In the genomic region with DNA sequence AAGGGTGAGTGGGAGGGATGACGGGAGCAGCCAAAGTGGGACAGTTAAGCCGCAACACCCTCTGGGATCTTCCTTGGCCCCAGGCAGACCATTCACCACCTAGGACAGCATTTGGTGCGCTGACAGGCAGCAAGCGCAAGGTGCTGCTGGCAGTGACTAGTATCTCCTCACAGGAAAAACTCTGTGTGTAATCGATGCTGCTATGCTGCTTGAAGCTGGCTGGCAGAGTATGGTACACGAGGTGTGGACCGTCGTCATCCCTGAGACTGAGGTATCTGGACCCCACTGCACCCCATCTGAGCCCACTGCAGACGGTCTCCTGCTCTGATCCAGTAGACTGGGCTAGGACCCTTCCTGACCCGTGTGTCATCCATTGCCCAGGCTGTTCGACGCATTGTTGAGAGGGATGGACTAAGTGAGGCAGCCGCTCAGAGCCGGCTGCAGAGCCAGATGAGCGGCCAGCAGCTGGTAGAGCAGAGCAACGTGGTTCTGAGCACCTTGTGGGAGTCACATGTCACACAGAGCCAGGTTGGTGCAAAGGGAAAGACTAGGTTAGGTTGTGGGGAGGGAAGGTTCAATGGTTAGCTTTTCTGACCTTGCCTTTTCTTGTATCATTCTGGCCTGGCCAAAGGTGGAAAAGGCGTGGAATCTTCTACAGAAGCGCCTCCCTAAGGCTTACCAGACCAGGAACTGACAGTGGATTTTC, we compare ENCODE assay signal across 8 mouse cellular contexts. TPM values are rescaled to one million over a fixed set of nuclear protein-coding genes. Genes with fewer than 3 reads are reported as not detected.
DNase-seq lines count a peak whose midpoint lies in the region; ATAC-seq and TF ChIP-seq lines count a peak whose summit lies in the region.

No protein-coding gene starts in this region.

- peak overlapping the region; percentile 81 for H3K4me2 ChIP-seq in hindbrain, embryonic 15.5 days

- intact Hi-C loops in heart, postnatal 36 days (cut with DNase I), result no loop called here

- no peak for TF ChIP-seq CTCF in G1E (IDR thresholded peaks at IDR 0.05; ENCODE audit: low read depth, low read length)

- peaks cover 81% of the 10 kb centered on the region for H3K4me1 ChIP-seq in G1E (ENCODE audit: insufficient read depth, low read depth, low read length)
- peaks cover 54% of the 10 kb centered on the region for H3K4me1 ChIP-seq in hindbrain, embryonic 15.5 days (replicated peaks)
- peaks cover 61% of the 10 kb centered on the region for H3K4me1 ChIP-seq in midbrain, embryonic 10.5 days

- peak overlapping the region; percentile 78; the same call in 1 of the 2 replicates for H3K9ac ChIP-seq in hindbrain, embryonic 15.5 days

- DNase-seq in heart, adult 11 months, result peak; percentile 92
- DNase-seq in heart, postnatal 36 days, result no peak
- no peak for DNase-seq in G1E (ENCODE audit: low spot score)
- no peak for DNase-seq in midbrain, embryonic 10.5 days (ENCODE audit: low spot score)
- no peak for DNase-seq in urinary bladder, postnatal 10 days (ENCODE audit: low spot score)
- DNase-seq in thymus, postnatal 25 days, result no peak
- no peak for DNase-seq in thymus, adult 18-20 months

- ATAC-seq in G1E (ENCODE audit: extremely low read depth, insufficient number of reproducible peaks, low FRiP score, poor library complexity, severe bottlenecking), result no peak
- ATAC-seq in hindbrain, embryonic 15.5 days (ENCODE audit: low FRiP score, low read depth), result no peak

- H3K27ac ChIP-seq in hindbrain, embryonic 15.5 days (replicated peaks), result peak overlapping the region; percentile 91
- no peak overlapping the region for H3K27ac ChIP-seq in midbrain, embryonic 10.5 days (replicated peaks)

- H3K9me3 ChIP-seq in G1E (replicated peaks), result no peaks in the 10 kb centered on the region
- H3K9me3 ChIP-seq in hindbrain, embryonic 15.5 days, result no peaks in the 10 kb centered on the region
- no peaks in the 10 kb centered on the region for H3K9me3 ChIP-seq in midbrain, embryonic 10.5 days (replicated peaks)

- no peaks in the 10 kb centered on the region for H3K27me3 ChIP-seq in G1E (ENCODE audit: insufficient read depth, low read length)
- H3K27me3 ChIP-seq in hindbrain, embryonic 15.5 days, result peaks cover 2% of the 10 kb centered on the region
- H3K27me3 ChIP-seq in midbrain, embryonic 10.5 days (ENCODE audit: low read depth, poor library complexity, severe bottlenecking), result peaks cover 11% of the 10 kb centered on the region

- WGBS in hindbrain, embryonic 15.5 days, result 92% methylated on average over 18 of the region's 18 CpGs
- 92% methylated on average over 18 of the region's 18 CpGs for WGBS in midbrain, embryonic 10.5 days

- H3K4me3 ChIP-seq in G1E (ENCODE audit: low read depth, low read length), result peak overlapping the region; percentile 2; the same call in 1 of the 2 replicates
- H3K4me3 ChIP-seq in hindbrain, embryonic 15.5 days, result no peak overlapping the region
- H3K4me3 ChIP-seq in midbrain, embryonic 10.5 days, result peak overlapping the region; percentile 88; the same call in 1 of the 2 replicates

- H3K36me3 ChIP-seq in G1E (replicated peaks), result peaks cover 68% of the 10 kb centered on the region
- peaks cover 24% of the 10 kb centered on the region for H3K36me3 ChIP-seq in hindbrain, embryonic 15.5 days
- H3K36me3 ChIP-seq in midbrain, embryonic 10.5 days, result peaks cover 41% of the 10 kb centered on the region

RNA-seq across cellular contexts. Expression of a gene that starts 1.3 kb away (rescaled TPM):
- 10 to 100 TPM; 18.8 to 23.1 TPM for total RNA-seq in heart, postnatal 36 days (2021)
- total RNA-seq in G1E (2014; fragmentation: Nextera tagmentation) (40.5 and 43.2 TPM in 2 replicates), G1E (2017) (45.5 and 45.9 TPM in 2 replicates)
- polyA plus RNA-seq in G1E (2012), result 13.0 and 17.8 TPM in 2 replicates
- 85.1 and 90.0 TPM in 2 replicates for polyA plus RNA-seq in hindbrain, embryonic 15.5 days (2015; fragmentation: Nextera tagmentation; extraction: Ambion mirVana)
- polyA plus RNA-seq in midbrain, embryonic 10.5 days (2016; fragmentation: Nextera tagmentation; extraction: Ambion mirVana), result 42.7 and 49.1 TPM in 2 replicates

RNA-seq across cellular contexts. Expression of a gene that starts 3.4 kb away (rescaled TPM):
- 10 to 100 TPM; 17.2 to 18.8 TPM for total RNA-seq in heart, postnatal 36 days (2021)
- total RNA-seq in G1E (2014; fragmentation: Nextera tagmentation) (23.6 and 26.7 TPM in 2 replicates), G1E (2017) (31.7 and 32.6 TPM in 2 replicates)
- 39.3 and 43.6 TPM in 2 replicates for polyA plus RNA-seq in G1E (2012)
- 40.6 and 42.4 TPM in 2 replicates for polyA plus RNA-seq in hindbrain, embryonic 15.5 days (2015; fragmentation: Nextera tagmentation; extraction: Ambion mirVana)
- 57.5 TPM in 2 replicates for polyA plus RNA-seq in midbrain, embryonic 10.5 days (2016; fragmentation: Nextera tagmentation; extraction: Ambion mirVana)

RNA-seq across cellular contexts. Expression of a gene that starts 7.6 kb away (rescaled TPM):
- under 1 TPM; 0.46 to 0.58 TPM for total RNA-seq in heart, postnatal 36 days (2021)
- total RNA-seq in G1E (2014; fragmentation: Nextera tagmentation) (not detected in 2 replicates), G1E (2017) (0.44 and 0.76 TPM in 2 replicates)
- polyA plus RNA-seq in G1E (2012), result 0.12 and 0.20 TPM in 2 replicates
- polyA plus RNA-seq in hindbrain, embryonic 15.5 days (2015; fragmentation: Nextera tagmentation; extraction: Ambion mirVana), result 0.47 and 0.48 TPM in 2 replicates
- 0.12 TPM in 1 of 2 replicates, not detected in the other for polyA plus RNA-seq in midbrain, embryonic 10.5 days (2016; fragmentation: Nextera tagmentation; extraction: Ambion mirVana)

RNA-seq across cellular contexts. Expression of a gene that starts 9.5 kb away (rescaled TPM):
- total RNA-seq in heart, postnatal 36 days (2021), result 1 to 10 TPM; 1.9 to 4.1 TPM
- total RNA-seq in G1E (2014; fragmentation: Nextera tagmentation) (11.1 and 15.7 TPM in 2 replicates), G1E (2017) (27.0 and 29.8 TPM in 2 replicates)
- 20.5 and 20.6 TPM in 2 replicates for polyA plus RNA-seq in G1E (2012)
- polyA plus RNA-seq in hindbrain, embryonic 15.5 days (2015; fragmentation: Nextera tagmentation; extraction: Ambion mirVana), result 21.3 and 22.5 TPM in 2 replicates
- 74.3 and 77.3 TPM in 2 replicates for polyA plus RNA-seq in midbrain, embryonic 10.5 days (2016; fragmentation: Nextera tagmentation; extraction: Ambion mirVana)

RNA-seq across cellular contexts. Expression of a gene that starts 16.0 kb away (rescaled TPM):
- 10 to 100 TPM in 1 of 2 experiments, 1 to 10 TPM in 1; 9.1 to 10.1 TPM for total RNA-seq in heart, postnatal 36 days (2021)
- total RNA-seq in G1E (2014; fragmentation: Nextera tagmentation) (6.1 and 6.3 TPM in 2 replicates), G1E (2017) (14.2 and 18.4 TPM in 2 replicates)
- polyA plus RNA-seq in G1E (2012), result 5.1 and 6.4 TPM in 2 replicates
- 13.0 and 15.5 TPM in 2 replicates for polyA plus RNA-seq in hindbrain, embryonic 15.5 days (2015; fragmentation: Nextera tagmentation; extraction: Ambion mirVana)
- polyA plus RNA-seq in midbrain, embryonic 10.5 days (2016; fragmentation: Nextera tagmentation; extraction: Ambion mirVana), result 10.0 and 11.6 TPM in 2 replicates
